Mouse (Mus musculus): ENCODE results near the gene E130308A19Rik. TPM values are rescaled to one million over a fixed set of nuclear protein-coding genes. Genes with fewer than 3 reads are reported as not detected.

E130308A19Rik gene
- 66.4 and 72.9 TPM in 2 replicates for polyA plus RNA-seq (2016; fragmentation: Nextera tagmentation; extraction: Ambion mirVana)

- Histone ChIP-seq H3K27ac (peak within 1 kb of the TSS; percentile 87), H3K9ac (peak within 1 kb of the TSS; percentile 94), H3K4me3 (peak within 1 kb of the TSS; percentile 94), H3K4me1 (peaks cover 22% of the 10 kb centered on the region), H3K36me3 (no peaks in the 10 kb centered on the region), H3K9me3 (no peaks in the 10 kb centered on the region), H3K27me3 (replicated peaks) (no peaks in the 10 kb centered on the region), H3K4me2 (replicated peaks) (peak within 1 kb of the TSS; percentile 70)
- under 1% methylated on average over 116 of the region's 120 CpGs for WGBS
- peak; percentile 89 for ATAC-seq (ENCODE audit: low FRiP score, low read depth)
Measured at GRCm38 (mm10) chr4:59625998-59626910, at the start of gene E130308A19Rik. Gene E130308A19Rik (plus strand): TSS chr4:59626211.

- under 1% methylated on average over 23 of the region's 23 CpGs for WGBS
- peak overlapping the region; percentile 64 for H3K4me2 ChIP-seq (replicated peaks)
- ATAC-seq (ENCODE audit: low FRiP score, low read depth) = peak; percentile 75
- H3K36me3 ChIP-seq = no peaks in the 10 kb centered on the region
- H3K4me3 ChIP-seq = peak overlapping the region; percentile 72
- no peaks in the 10 kb centered on the region for H3K27me3 ChIP-seq (replicated peaks)
- peak overlapping the region; percentile 58 for H3K9ac ChIP-seq
- peaks cover 7% of the 10 kb centered on the region; the same call in 1 of the 2 replicates for H3K4me1 ChIP-seq
- no peaks in the 10 kb centered on the region for H3K9me3 ChIP-seq
- peak overlapping the region; percentile 74 for H3K27ac ChIP-seq
Measured at GRCm38 (mm10) chr4:59580495-59581281, 45.3 kb upstream of the E130308A19Rik start.

GRCm38 (mm10) chr4:59581314-59582185 lies 44.5 kb upstream of the E130308A19Rik start, which contains the start of gene Hsdl2:
Gene Hsdl2 (plus strand): TSS chr4:59581563.
- peak; percentile 94 for ATAC-seq (ENCODE audit: low FRiP score, low read depth)
- no peaks in the 10 kb centered on the region for H3K9me3 ChIP-seq
- H3K36me3 ChIP-seq = no peaks in the 10 kb centered on the region
- H3K9ac ChIP-seq = peak within 1 kb of the TSS; percentile 58
- H3K27me3 ChIP-seq (replicated peaks) = no peaks in the 10 kb centered on the region
- peaks cover 7% of the 10 kb centered on the region; the same call in 1 of the 2 replicates for H3K4me1 ChIP-seq
- under 1% methylated on average over 61 of the region's 61 CpGs for WGBS
- peak within 1 kb of the TSS; percentile 64 for H3K4me2 ChIP-seq (replicated peaks)
- peak within 1 kb of the TSS; percentile 74 for H3K27ac ChIP-seq
- H3K4me3 ChIP-seq = peak within 1 kb of the TSS; percentile 72

GRCm38 (mm10) chr4:59582186-59582585 lies 43.8 kb upstream of the E130308A19Rik start:
- no peaks in the 10 kb centered on the region for H3K27me3 ChIP-seq (replicated peaks)
- H3K9me3 ChIP-seq = no peaks in the 10 kb centered on the region
- H3K27ac ChIP-seq = no peak overlapping the region
- H3K36me3 ChIP-seq = no peaks in the 10 kb centered on the region
- H3K4me3 ChIP-seq = peak overlapping the region; percentile 72; the same call in 1 of the 2 replicates
- 35% methylated on average over 6 of the region's 6 CpGs for WGBS
- peaks cover 7% of the 10 kb centered on the region; the same call in 1 of the 2 replicates for H3K4me1 ChIP-seq
- H3K9ac ChIP-seq = peak overlapping the region; percentile 58
- ATAC-seq (ENCODE audit: low FRiP score, low read depth) = no peak
- peak overlapping the region; percentile 64 for H3K4me2 ChIP-seq (replicated peaks)

- Histone ChIP-seq H3K4me3 (no peak overlapping the region), H3K4me2 (replicated peaks) (no peak overlapping the region), H3K36me3 (no peaks in the 10 kb centered on the region), H3K27me3 (replicated peaks) (no peaks in the 10 kb centered on the region), H3K27ac (no peak overlapping the region), H3K9me3 (no peaks in the 10 kb centered on the region), H3K4me1 (peaks cover 6% of the 10 kb centered on the region; the same call in 1 of the 2 replicates), H3K9ac (no peak overlapping the region)
- WGBS = 83% methylated on average over 5 of the region's 5 CpGs
- no peak for ATAC-seq (ENCODE audit: low FRiP score, low read depth)
Measured at GRCm38 (mm10) chr4:59585097-59585496, 40.9 kb upstream of the E130308A19Rik start.

- Histone ChIP-seq H3K36me3 (no peaks in the 10 kb centered on the region), H3K27me3 (replicated peaks) (no peaks in the 10 kb centered on the region), H3K4me3 (no peak overlapping the region), H3K4me2 (replicated peaks) (no peak overlapping the region), H3K27ac (no peak overlapping the region), H3K9me3 (no peaks in the 10 kb centered on the region), H3K4me1 (peaks cover under 1% of the 10 kb centered on the region; the same call in 1 of the 2 replicates), H3K9ac (no peak overlapping the region)
- no peak for ATAC-seq (ENCODE audit: low FRiP score, low read depth)
- 81% methylated on average over 2 of the region's 2 CpGs for WGBS
Measured at GRCm38 (mm10) chr4:59587215-59587871, 38.7 kb upstream of the E130308A19Rik start.

GRCm38 (mm10) chr4:59587872-59588226 lies 38.2 kb upstream of the E130308A19Rik start:
- H3K36me3 ChIP-seq = no peaks in the 10 kb centered on the region
- H3K27ac ChIP-seq = no peak overlapping the region
- H3K9ac ChIP-seq = no peak overlapping the region
- no peaks in the 10 kb centered on the region for H3K4me1 ChIP-seq
- WGBS = 100% methylated on average over 1 of the region's 1 CpGs
- H3K4me3 ChIP-seq = no peak overlapping the region
- H3K27me3 ChIP-seq (replicated peaks) = no peaks in the 10 kb centered on the region
- H3K4me2 ChIP-seq (replicated peaks) = no peak overlapping the region
- H3K9me3 ChIP-seq = no peaks in the 10 kb centered on the region
- no peak for ATAC-seq (ENCODE audit: low FRiP score, low read depth)

- 75% methylated on average over 2 of the region's 2 CpGs for WGBS
Measured at GRCm38 (mm10) chr4:59594614-59595013, 31.4 kb upstream of the E130308A19Rik start.

GRCm38 (mm10) chr4:59596556-59596955 lies 29.5 kb upstream of the E130308A19Rik start:
- Histone ChIP-seq H3K27ac (no peak overlapping the region), H3K4me2 (replicated peaks) (no peak overlapping the region), H3K9me3 (no peaks in the 10 kb centered on the region), H3K4me3 (no peak overlapping the region), H3K27me3 (replicated peaks) (no peaks in the 10 kb centered on the region), H3K4me1 (no peaks in the 10 kb centered on the region), H3K36me3 (0 out of 2 replicates have a peak, but pooled peaks cover 4% of the 10 kb centered on the region), H3K9ac (no peak overlapping the region)
- 88% methylated on average over 2 of the region's 2 CpGs for WGBS
- no peak for ATAC-seq (ENCODE audit: low FRiP score, low read depth)

More at GRCm38 (mm10) chr4:59594614-59595013, 31.4 kb upstream of the E130308A19Rik start:
- 0 out of 2 replicates have a peak, but pooled peaks cover 4% of the 10 kb centered on the region for H3K36me3 ChIP-seq
- no peak overlapping the region for H3K4me3 ChIP-seq
- no peaks in the 10 kb centered on the region for H3K4me1 ChIP-seq
- H3K27me3 ChIP-seq (replicated peaks) = no peaks in the 10 kb centered on the region
- H3K4me2 ChIP-seq (replicated peaks) = no peak overlapping the region
- ATAC-seq (ENCODE audit: low FRiP score, low read depth) = no peak
- no peaks in the 10 kb centered on the region for H3K9me3 ChIP-seq
- no peak overlapping the region for H3K9ac ChIP-seq
- H3K27ac ChIP-seq = no peak overlapping the region

GRCm38 (mm10) chr4:59602704-59603103 lies 23.3 kb upstream of the E130308A19Rik start:
- H3K27ac ChIP-seq = no peak overlapping the region
- WGBS = 92% methylated on average over 4 of the region's 4 CpGs
- no peak overlapping the region for H3K4me2 ChIP-seq (replicated peaks)
- no peak overlapping the region for H3K4me3 ChIP-seq
- no peaks in the 10 kb centered on the region for H3K4me1 ChIP-seq
- no peaks in the 10 kb centered on the region for H3K27me3 ChIP-seq (replicated peaks)
- H3K36me3 ChIP-seq = 0 out of 2 replicates have a peak, but pooled peaks cover 4% of the 10 kb centered on the region
- H3K9me3 ChIP-seq = no peaks in the 10 kb centered on the region
- no peak for ATAC-seq (ENCODE audit: low FRiP score, low read depth)
- no peak overlapping the region for H3K9ac ChIP-seq

- Histone ChIP-seq H3K9ac (no peak overlapping the region), H3K4me2 (replicated peaks) (no peak overlapping the region), H3K27ac (no peak overlapping the region), H3K27me3 (replicated peaks) (no peaks in the 10 kb centered on the region), H3K9me3 (no peaks in the 10 kb centered on the region), H3K4me3 (no peak overlapping the region), H3K4me1 (no peaks in the 10 kb centered on the region), H3K36me3 (no peaks in the 10 kb centered on the region)
- 79% methylated on average over 3 of the region's 3 CpGs for WGBS
- ATAC-seq (ENCODE audit: low FRiP score, low read depth) = no peak
Measured at GRCm38 (mm10) chr4:59604892-59605291, 21.1 kb upstream of the E130308A19Rik start.
